Mouse (Mus musculus) spleen, embryonic (tissue): ENCODE data around the gene Epha3.

ENCODE experiments used
- CTCF ChIA-PET: fragments of 350-600 bp; sonication (Branson Sonifier 250); formaldehyde crosslinking; loops from one replicate; lab custom pipeline; 2022; lab: Charles Lee

The Epha3 gene

GRCm38 (mm10) chr16:63500975-63501393 is 363.0 kb downstream of the Epha3 start:
- CTCF ChIA-PET, result no interaction called here
